Mouse (Mus musculus) small intestine, adult 2 months (tissue): ENCODE results near the gene Stk32c. TPM values are rescaled to one million over a fixed set of nuclear protein-coding genes. Genes with fewer than 3 reads are reported as not detected.

Experiments used
- H3K27ac ChIP-seq: fragments of 200-500 bp; 2 replicates; pipeline ENCODE4 v1.5.1; 2012; ENCODE audit warnings: low read depth, low read length, control low read depth, inconsistent platforms; ENCODE audit not compliant: insufficient read depth
- H3K27me3 ChIP-seq: fragments of 200-500 bp; 2 replicates; pipeline ENCODE4 v1.6.1; 2012; ENCODE audit warnings: mild to moderate bottlenecking, moderate library complexity, low read length, inconsistent platforms; ENCODE audit not compliant: control insufficient read depth, insufficient read depth
- H3K36me3 ChIP-seq: fragments of 200-500 bp; 2 replicates; pipeline ENCODE4 v1.6.1; 2012; ENCODE audit warnings: mild to moderate bottlenecking, low read length, control low read depth, inconsistent platforms; ENCODE audit not compliant: control insufficient read depth, insufficient read depth
- H3K4me1 ChIP-seq: fragments of 200-500 bp; 2 replicates; pipeline ENCODE4 v1.6.1; 2012; ENCODE audit warnings: low read length, inconsistent platforms, mixed read lengths; ENCODE audit not compliant: control insufficient read depth, insufficient read depth, insufficient read length
- H3K4me3 ChIP-seq: fragments of 200-500 bp; 2 replicates; pipeline ENCODE4 v1.5.1; 2012; ENCODE audit warnings: low read depth, mild to moderate bottlenecking, control low read depth, inconsistent platforms, low read length, moderate library complexity
- CTCF ChIP-seq: fragments of 200-500 bp; IDR thresholded peaks from 2 replicates; pipeline ENCODE4 v1.5.1; 2012; ENCODE audit warnings: low read depth, mild to moderate bottlenecking, control low read depth, inconsistent platforms, low read length, moderate library complexity, mixed read lengths; ENCODE audit not compliant: insufficient replicate concordance, insufficient read length; ENCODE audit errors: extremely low read depth
- POLR2A ChIP-seq: fragments of 200-500 bp; IDR thresholded peaks from 2 replicates; pipeline ENCODE4 v1.6.1; 2012; ENCODE audit warnings: low read depth, mild to moderate bottlenecking, control low read depth, inconsistent platforms, low read length, moderate library complexity
- WGBS: fragments of 180-500 bp; shearing (Covaris S2); methylation state at CpG from one replicate; pipeline ENCODE4 v1.1.7; 2018; 5-methylcytosine and 5-hydroxymethylcytosine counted together
- polyA plus RNA-seq: library from polyadenylated mRNA; depleted of rRNA; stranded (reverse); fragments of >200 nt; gene quantifications from 2 replicates; pipeline ENCODE4 v1.2.3, GENCODE M21; 2012

Gene Stk32c
- polyA plus RNA-seq, 1 experiment = 7.7 TPM

DNA sequence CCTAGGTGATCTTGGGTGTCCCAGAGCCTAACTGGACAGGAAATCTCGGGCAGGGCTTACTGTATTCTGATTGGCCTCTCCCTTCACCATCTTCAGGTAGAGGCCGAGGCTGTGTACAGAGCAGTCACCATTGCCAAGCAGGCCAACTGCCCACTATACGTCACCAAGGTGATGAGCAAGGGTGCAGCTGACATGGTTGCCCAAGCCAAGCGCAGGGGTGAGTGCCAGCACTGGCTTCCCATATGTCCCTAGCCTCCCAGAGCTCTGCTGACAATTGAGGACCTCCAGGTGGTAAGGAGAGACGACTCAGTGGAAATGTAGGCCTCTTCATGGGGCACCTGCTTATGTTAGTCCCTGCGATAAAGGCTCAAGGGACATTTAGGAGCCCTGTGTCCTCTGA is 118.3 kb downstream of the Stk32c start:
- TF ChIP-seq POLR2A (no peak), CTCF (no peak)
- 75% methylated on average over 6 of the region's 6 CpGs for WGBS
- no peaks in the 10 kb centered on the region for H3K4me1 ChIP-seq
- no peak overlapping the region for H3K4me3 ChIP-seq
- H3K36me3 ChIP-seq = no peaks in the 10 kb centered on the region
- no peaks in the 10 kb centered on the region for H3K27me3 ChIP-seq
- H3K27ac ChIP-seq = no peak overlapping the region

DNA sequence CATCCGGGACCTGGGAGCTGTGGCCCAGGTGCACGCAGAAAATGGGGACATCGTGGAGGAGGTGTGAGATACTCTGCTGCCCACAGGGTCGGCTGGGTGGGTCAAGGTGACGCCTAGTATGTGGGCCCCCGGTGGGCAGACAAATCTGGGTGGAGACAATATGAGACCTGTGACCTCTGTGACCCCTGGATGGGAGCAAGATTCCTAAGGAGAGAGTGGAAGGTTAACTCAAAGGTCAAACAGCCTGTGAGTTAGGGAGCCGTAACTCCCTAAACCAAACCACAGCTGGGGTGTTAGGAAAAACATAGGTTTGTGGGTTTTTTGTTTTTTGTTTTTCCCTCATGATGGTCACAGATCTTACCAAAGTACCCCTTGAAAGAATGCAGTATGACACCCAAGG is 119.3 kb downstream of the Stk32c start:
- no peaks in the 10 kb centered on the region for H3K4me1 ChIP-seq
- WGBS = 71% methylated on average over 7 of the region's 7 CpGs
- H3K36me3 ChIP-seq = no peaks in the 10 kb centered on the region
- no peak overlapping the region for H3K27ac ChIP-seq
- TF ChIP-seq POLR2A = no peak
- no peak for TF ChIP-seq CTCF
- no peaks in the 10 kb centered on the region for H3K27me3 ChIP-seq
- H3K4me3 ChIP-seq = no peak overlapping the region

DNA sequence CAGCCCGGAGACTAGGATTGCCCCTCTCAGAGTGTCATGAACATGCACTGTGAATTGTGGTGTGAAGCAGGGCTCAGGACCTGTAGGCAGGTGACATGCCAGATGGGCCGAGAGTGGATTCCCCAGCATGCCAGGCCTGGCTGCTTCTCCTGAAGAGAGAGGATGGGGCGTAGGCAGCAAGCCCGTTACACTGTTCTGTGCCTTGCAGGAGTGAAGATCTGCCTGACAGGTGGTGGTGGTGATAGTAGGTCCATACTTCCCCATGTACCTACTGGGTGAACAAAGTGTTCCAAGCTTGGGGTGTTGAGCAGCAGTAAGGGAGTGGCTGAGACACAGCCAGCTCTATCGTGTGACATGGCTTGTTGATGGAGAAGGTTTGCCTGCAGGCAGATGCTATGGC is 120.0 kb downstream of the Stk32c start:
- Histone ChIP-seq H3K27ac (no peak overlapping the region), H3K36me3 (no peaks in the 10 kb centered on the region), H3K4me1 (no peaks in the 10 kb centered on the region), H3K27me3 (no peaks in the 10 kb centered on the region), H3K4me3 (no peak overlapping the region)
- WGBS = 80% methylated on average over 5 of the region's 5 CpGs
- TF ChIP-seq POLR2A (no peak), CTCF (no peak)

DNA sequence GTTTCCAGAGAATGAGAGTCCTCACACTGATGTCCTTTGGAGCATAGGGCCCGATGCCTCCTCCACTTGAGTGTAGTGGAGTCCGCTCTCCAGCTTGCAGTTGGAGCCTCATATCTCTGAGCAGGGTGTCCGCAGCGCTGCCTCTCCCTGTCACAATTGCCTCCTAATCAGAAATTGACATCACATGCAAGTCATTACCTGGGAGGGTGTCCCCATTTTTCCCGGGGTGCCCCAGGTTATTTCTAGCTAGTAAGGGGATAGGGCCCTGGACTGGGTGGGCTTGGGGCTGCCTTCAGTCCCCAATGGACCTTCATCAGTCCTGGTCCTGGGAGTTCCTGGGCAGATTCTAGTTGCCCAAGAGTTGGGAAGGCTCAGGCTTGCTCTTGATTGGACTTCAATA is 120.4 kb downstream of the Stk32c start:
- 82% methylated on average over 5 of the region's 5 CpGs for WGBS
- no peaks in the 10 kb centered on the region for H3K4me1 ChIP-seq
- H3K36me3 ChIP-seq = no peaks in the 10 kb centered on the region
- no peak overlapping the region for H3K27ac ChIP-seq
- no peak overlapping the region for H3K4me3 ChIP-seq
- no peak for TF ChIP-seq CTCF
- TF ChIP-seq POLR2A = no peak
- no peaks in the 10 kb centered on the region for H3K27me3 ChIP-seq

DNA sequence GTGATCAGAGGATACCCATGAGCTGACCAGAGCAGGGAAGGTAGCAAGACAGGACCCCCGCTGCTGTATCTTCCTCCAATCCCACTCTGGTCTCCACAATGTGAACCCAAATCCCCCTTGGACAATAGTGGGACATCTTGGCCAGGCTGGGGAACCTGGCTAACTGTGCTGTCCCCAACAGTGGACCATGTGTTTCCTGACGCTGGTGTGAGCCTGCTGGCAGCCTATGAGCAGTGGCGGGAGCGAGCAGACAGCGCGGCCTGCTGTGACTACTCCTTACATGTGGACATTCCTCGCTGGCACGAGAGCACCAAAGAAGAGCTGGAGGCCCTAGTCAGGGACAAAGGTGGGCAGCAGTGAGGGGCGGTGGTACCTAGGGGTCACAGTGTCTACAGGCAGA is 121.4 kb downstream of the Stk32c start:
- WGBS = 86% methylated on average over 9 of the region's 9 CpGs
- TF ChIP-seq CTCF (no peak), POLR2A (no peak)
- Histone ChIP-seq H3K36me3 (no peaks in the 10 kb centered on the region), H3K27me3 (0 out of 2 replicates have a peak, but pooled peaks cover 6% of the 10 kb centered on the region), H3K27ac (no peak overlapping the region), H3K4me1 (no peaks in the 10 kb centered on the region), H3K4me3 (no peak overlapping the region)

DNA sequence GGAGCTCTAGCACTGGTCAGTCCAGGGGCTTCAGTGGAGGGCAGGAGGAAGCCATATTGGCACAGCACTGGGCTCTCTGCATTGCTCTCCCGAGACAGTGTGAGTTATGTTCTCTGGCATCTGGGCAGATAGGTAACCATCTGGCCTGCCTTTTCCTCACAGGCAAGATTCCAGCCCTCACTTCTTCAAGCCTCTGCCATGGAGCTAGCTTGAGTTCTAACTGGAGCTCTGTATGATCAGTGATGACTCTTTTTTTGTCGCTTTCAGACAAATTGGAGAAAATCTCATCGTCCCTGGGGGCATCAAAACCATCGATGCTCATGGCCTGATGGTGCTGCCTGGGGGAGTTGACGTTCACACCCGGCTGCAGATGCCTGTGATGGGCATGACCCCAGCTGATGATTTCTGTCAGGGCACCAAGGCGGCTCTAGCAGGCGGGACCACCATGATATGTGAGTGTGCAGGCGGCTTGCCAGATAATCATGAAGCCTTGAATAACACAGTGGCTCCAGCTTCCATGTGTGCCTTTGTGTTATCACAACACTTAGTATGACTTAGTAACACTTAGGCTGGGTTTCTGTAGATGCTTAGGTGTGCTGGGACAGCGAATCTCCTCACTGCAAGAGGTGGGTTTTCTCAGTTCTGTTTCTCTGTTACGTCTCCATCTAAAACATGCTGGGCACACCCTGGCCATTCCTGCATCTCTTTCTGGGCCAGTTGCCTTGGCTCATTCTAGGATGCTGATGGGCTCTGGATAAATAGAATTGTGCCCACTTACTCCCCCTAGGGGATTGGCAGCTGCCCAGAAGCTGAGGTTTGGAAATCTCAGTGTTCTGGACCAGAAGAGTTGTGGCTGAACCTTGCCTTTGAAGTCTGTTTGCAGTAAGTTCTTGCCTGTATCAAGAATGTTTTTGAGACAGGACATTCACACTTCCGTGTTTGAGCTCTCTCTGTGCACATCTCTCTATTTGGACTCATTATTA is 122.9 kb downstream of the Stk32c start:
- H3K27me3 ChIP-seq = peaks cover 20% of the 10 kb centered on the region
- peaks cover 4% of the 10 kb centered on the region; the same call in 1 of the 2 replicates for H3K4me1 ChIP-seq
- 83% methylated on average over 12 of the region's 12 CpGs for WGBS
- no peak overlapping the region for H3K27ac ChIP-seq
- no peak for TF ChIP-seq CTCF
- TF ChIP-seq POLR2A = no peak
- H3K36me3 ChIP-seq = no peaks in the 10 kb centered on the region
- H3K4me3 ChIP-seq = no peak overlapping the region

DNA sequence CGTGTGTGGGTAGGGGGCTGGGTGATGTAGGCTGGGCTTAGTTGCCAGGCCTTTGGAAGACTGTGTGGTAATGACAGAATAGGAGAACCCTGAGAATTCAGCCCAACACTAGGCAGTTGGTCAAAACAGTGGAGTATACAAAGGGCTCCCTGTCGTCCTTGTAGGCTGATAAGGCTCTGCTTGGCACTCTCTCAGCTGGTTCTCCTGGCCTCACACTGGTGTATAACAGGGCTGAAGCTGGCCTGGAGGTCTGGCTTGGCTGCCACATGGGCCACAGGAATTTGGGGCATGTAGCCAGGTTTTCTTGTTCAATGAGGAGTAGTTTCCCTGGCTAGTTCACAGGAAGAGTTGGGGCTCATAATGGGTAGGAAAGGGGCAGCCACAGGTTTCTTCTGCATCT is 125.3 kb downstream of the Stk32c start:
- H3K4me3 ChIP-seq = no peak overlapping the region
- H3K4me1 ChIP-seq = peaks cover 4% of the 10 kb centered on the region; the same call in 1 of the 2 replicates
- 55% methylated on average over 2 of the region's 2 CpGs for WGBS
- H3K27ac ChIP-seq = no peak overlapping the region
- TF ChIP-seq POLR2A (no peak), CTCF (no peak)
- peaks cover 20% of the 10 kb centered on the region for H3K27me3 ChIP-seq
- no peaks in the 10 kb centered on the region for H3K36me3 ChIP-seq
